Mouse (Mus musculus) spleen, adult 2 months (tissue): ENCODE results near the gene Elp1. TPM values are rescaled to one million over a fixed set of nuclear protein-coding genes. Genes with fewer than 3 reads are reported as not detected.

Experiments
- DNase-seq, 2 experiments: peaks; one replicate each; pipeline versions ENCODE4 v3.0.0 to v3.0.0-alpha.2; 2012 to 2021; ENCODE audit warnings: low spot score in 2 of 2, low read depth in 1 of 2
- H3K27ac ChIP-seq: fragments of 200-500 bp; 2 replicates; pipeline ENCODE4 v1.5.1; 2012; ENCODE audit warnings: low read length, inconsistent platforms; ENCODE audit not compliant: insufficient read depth
- H3K27me3 ChIP-seq: fragments of 200-500 bp; 2 replicates; pipeline ENCODE4 v1.6.1; 2012; ENCODE audit warnings: mild to moderate bottlenecking, moderate library complexity, low read length, inconsistent platforms; ENCODE audit not compliant: control insufficient read depth, insufficient read depth
- H3K36me3 ChIP-seq: fragments of 200-500 bp; 2 replicates; pipeline ENCODE4 v1.6.1; 2012; ENCODE audit warnings: mild to moderate bottlenecking, low read length, inconsistent platforms; ENCODE audit not compliant: control insufficient read depth, insufficient read depth
- H3K4me1 ChIP-seq: fragments of 200-500 bp; 2 replicates; pipeline ENCODE4 v1.6.1; 2011; ENCODE audit warnings: inconsistent platforms; ENCODE audit not compliant: control insufficient read depth, insufficient read depth, insufficient read length
- H3K4me3 ChIP-seq: fragments of 200-500 bp; 2 replicates; pipeline ENCODE4 v1.5.1; 2011; ENCODE audit warnings: mild to moderate bottlenecking, inconsistent platforms; ENCODE audit not compliant: insufficient read depth, insufficient read length; ENCODE audit errors: extremely low read depth
- CTCF ChIP-seq: fragments of 200-500 bp; IDR thresholded peaks from 2 replicates; pipeline ENCODE4 v1.5.1; 2011; ENCODE audit warnings: mild to moderate bottlenecking, inconsistent platforms; ENCODE audit not compliant: insufficient read depth, insufficient read length, insufficient replicate concordance; ENCODE audit errors: extremely low read depth
- POLR2A ChIP-seq: fragments of 200-500 bp; IDR thresholded peaks from 2 replicates; pipeline ENCODE4 v1.6.1; 2011; ENCODE audit warnings: low read depth, low read length, inconsistent platforms
- WGBS: fragments of 180-500 bp; shearing (Covaris S2); methylation state at CpG from one replicate; pipeline ENCODE4 v1.1.7; 2018; 5-methylcytosine and 5-hydroxymethylcytosine counted together
- polyA plus RNA-seq: library from polyadenylated mRNA; depleted of rRNA; stranded (reverse); fragments of >200 nt; gene quantifications from 2 replicates; pipeline ENCODE4 v1.2.3, GENCODE M21; 2012

Elp1 gene
- polyA plus RNA-seq, 1 experiment = 9.7 TPM

GRCm38 (mm10) chr4:56723237-56723636, 78.9 kb downstream of the Elp1 start:
- no peaks in the 10 kb centered on the region for H3K4me1 ChIP-seq
- H3K36me3 ChIP-seq = no peaks in the 10 kb centered on the region
- TF ChIP-seq CTCF = no peak
- TF ChIP-seq POLR2A = no peak
- no peak overlapping the region for H3K27ac ChIP-seq
- no peak overlapping the region for H3K4me3 ChIP-seq
- 89% methylated on average over 6 of the region's 6 CpGs for WGBS
- H3K27me3 ChIP-seq = no peaks in the 10 kb centered on the region
- no peak for DNase-seq

- no peaks in the 10 kb centered on the region for H3K27me3 ChIP-seq
- no peak for TF ChIP-seq POLR2A
- TF ChIP-seq CTCF = no peak
- DNase-seq = no peak
- 79% methylated on average over 6 of the region's 6 CpGs for WGBS
- no peaks in the 10 kb centered on the region for H3K4me1 ChIP-seq
- H3K27ac ChIP-seq = no peak overlapping the region
- no peak overlapping the region for H3K4me3 ChIP-seq
- no peaks in the 10 kb centered on the region for H3K36me3 ChIP-seq
These were observed 79.8 kb downstream of the Elp1 start for GRCm38 (mm10) chr4:56722346-56722745.

- 28% methylated on average over 3 of the region's 3 CpGs for WGBS
- Histone ChIP-seq H3K27ac (no peak overlapping the region), H3K4me3 (no peak overlapping the region), H3K36me3 (no peaks in the 10 kb centered on the region), H3K4me1 (no peaks in the 10 kb centered on the region), H3K27me3 (no peaks in the 10 kb centered on the region)
- peak; percentile 30; the same call in 1 of the 2 replicates for TF ChIP-seq CTCF
- TF ChIP-seq POLR2A = no peak
- DNase-seq = no peak
These were observed 80.7 kb downstream of the Elp1 start for GRCm38 (mm10) chr4:56721469-56721868.

GRCm38 (mm10) chr4:56720403-56720802, 81.7 kb downstream of the Elp1 start:
- H3K4me1 ChIP-seq = no peaks in the 10 kb centered on the region
- no peak overlapping the region for H3K27ac ChIP-seq
- no peak for DNase-seq
- no peaks in the 10 kb centered on the region for H3K36me3 ChIP-seq
- TF ChIP-seq CTCF (no peak), POLR2A (no peak)
- 78% methylated on average over 9 of the region's 9 CpGs for WGBS
- no peaks in the 10 kb centered on the region for H3K27me3 ChIP-seq
- no peak overlapping the region for H3K4me3 ChIP-seq

GRCm38 (mm10) chr4:56719456-56719855, 82.7 kb downstream of the Elp1 start:
- no peak overlapping the region for H3K4me3 ChIP-seq
- H3K36me3 ChIP-seq = no peaks in the 10 kb centered on the region
- DNase-seq = no peak
- 77% methylated on average over 9 of the region's 9 CpGs for WGBS
- no peak for TF ChIP-seq CTCF
- TF ChIP-seq POLR2A = no peak
- H3K4me1 ChIP-seq = no peaks in the 10 kb centered on the region
- no peaks in the 10 kb centered on the region for H3K27me3 ChIP-seq
- H3K27ac ChIP-seq = no peak overlapping the region

GRCm38 (mm10) chr4:56718573-56719442, 83.3 kb downstream of the Elp1 start:
- H3K36me3 ChIP-seq = no peaks in the 10 kb centered on the region
- no peak for TF ChIP-seq POLR2A
- H3K4me3 ChIP-seq = no peak overlapping the region
- no peaks in the 10 kb centered on the region for H3K4me1 ChIP-seq
- no peak overlapping the region for H3K27ac ChIP-seq
- WGBS = 84% methylated on average over 12 of the region's 12 CpGs
- H3K27me3 ChIP-seq = no peaks in the 10 kb centered on the region
- DNase-seq = no peak

- H3K4me1 ChIP-seq = no peaks in the 10 kb centered on the region
- TF ChIP-seq CTCF (no peak), POLR2A (no peak)
- H3K4me3 ChIP-seq = no peak overlapping the region
- WGBS = 83% methylated on average over 3 of the region's 3 CpGs
- H3K27ac ChIP-seq = no peak overlapping the region
- H3K36me3 ChIP-seq = no peaks in the 10 kb centered on the region
- H3K27me3 ChIP-seq = no peaks in the 10 kb centered on the region
- DNase-seq = no peak
These were observed 84.2 kb downstream of the Elp1 start for GRCm38 (mm10) chr4:56717932-56718331.
